Mouse (Mus musculus) embryo, embryonic 11.5 days (tissue): ENCODE measurements around the gene Mt3.

ENCODE experiments used
- DNase-seq: peaks from one replicate; pipeline ENCODE4 v3.0.0-alpha.2; 2012; ENCODE audit warnings: low read depth, low spot score

Gene Mt3

DNA sequence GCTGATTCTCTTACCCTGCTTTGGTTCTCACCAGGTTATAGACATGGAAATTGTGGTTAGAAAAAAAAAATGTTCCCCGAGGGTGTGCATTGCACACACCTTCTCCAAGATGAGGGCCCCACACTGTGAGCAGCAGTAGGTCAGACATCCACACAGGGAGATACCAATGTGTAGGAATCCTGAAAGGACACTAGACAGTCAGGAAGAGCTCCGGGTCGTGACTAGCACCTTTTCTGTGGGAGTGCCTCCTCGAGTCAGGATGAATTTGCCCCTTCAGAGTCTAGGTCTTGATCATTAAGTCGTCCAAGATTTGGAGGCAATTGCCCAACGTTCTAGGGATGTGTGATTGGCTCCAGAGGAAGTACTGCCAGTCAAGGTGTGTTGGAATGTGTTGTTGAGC lies 33.4 kb downstream of the Mt3 start:
- no peak for DNase-seq

GRCm38 (mm10) chr8:94186542-94186941 lies 34.1 kb downstream of the Mt3 start:
- no peak for DNase-seq

DNA sequence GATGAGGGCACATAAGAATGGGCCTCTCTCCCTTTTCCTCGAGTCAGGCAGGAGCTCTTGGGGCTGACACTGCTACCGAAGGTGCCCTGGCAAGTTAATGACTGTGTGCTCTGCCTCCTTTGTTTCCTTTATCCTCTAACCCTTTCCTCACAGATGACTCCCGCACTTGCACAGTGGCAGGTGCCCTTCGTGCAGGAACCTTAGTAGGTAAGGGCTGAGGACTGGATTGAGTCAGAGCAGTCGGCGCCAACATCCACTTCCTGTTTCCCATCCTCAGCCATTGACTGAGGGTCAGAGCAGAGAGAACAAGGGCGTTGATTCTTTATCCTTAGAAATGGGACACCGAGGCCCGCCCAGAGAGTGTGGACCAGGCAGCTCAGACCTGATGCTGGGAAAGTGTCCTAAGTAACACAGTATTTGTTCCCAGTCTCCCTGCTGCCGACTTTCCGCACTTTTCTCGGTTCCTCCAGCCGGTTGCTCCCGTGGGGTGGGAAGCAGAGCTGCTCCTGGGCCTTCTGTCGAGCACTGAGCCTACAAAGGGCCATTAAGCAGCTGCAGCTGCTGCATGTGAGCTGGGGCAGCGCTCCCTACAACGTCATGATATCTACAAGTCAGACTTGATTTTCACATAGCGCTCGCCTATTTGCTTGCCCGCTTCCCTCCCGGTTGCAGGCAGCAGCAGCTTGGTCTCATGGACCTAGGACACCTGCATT lies 35.0 kb downstream of the Mt3 start:
- no peak for DNase-seq

DNA sequence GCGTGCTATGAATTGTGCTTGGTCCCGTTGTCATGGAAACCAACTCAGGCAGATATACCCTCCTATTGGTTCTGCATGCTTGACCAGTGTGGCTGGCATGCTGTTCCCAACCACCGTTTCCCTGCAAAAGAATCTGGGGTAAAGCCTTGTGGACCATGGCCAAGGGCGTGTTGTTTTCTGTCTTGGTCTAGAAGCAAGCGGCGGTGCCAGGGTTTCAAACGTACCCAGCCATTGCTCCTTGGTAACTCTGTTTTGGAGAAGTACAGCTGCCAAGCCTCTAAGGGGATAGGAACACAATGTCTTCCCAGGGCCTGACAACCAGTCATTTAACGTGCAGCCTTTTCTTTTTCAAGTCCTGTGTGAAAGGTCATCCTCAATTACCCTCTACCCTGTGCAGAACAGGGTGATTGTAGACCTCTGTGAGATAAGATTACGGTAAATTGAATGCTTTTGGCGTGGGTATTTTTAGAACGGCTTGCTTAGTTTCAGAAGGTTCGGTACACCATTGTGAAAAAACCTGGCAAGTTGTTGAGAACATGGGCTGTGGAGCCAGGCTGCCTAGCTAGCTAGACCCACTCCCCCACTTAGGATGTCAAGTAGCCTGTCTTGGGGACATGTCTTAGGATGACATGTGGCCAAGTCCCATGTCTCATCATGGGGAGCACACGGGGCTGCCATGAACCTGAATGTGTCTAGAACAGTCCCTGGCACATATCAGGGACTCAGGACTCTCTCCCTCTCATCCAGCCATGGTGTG lies 37.0 kb downstream of the Mt3 start:
- no peak for DNase-seq

- DNase-seq = no peak
These were observed 38.8 kb downstream of the Mt3 start for GRCm38 (mm10) chr8:94191101-94191691.

DNA sequence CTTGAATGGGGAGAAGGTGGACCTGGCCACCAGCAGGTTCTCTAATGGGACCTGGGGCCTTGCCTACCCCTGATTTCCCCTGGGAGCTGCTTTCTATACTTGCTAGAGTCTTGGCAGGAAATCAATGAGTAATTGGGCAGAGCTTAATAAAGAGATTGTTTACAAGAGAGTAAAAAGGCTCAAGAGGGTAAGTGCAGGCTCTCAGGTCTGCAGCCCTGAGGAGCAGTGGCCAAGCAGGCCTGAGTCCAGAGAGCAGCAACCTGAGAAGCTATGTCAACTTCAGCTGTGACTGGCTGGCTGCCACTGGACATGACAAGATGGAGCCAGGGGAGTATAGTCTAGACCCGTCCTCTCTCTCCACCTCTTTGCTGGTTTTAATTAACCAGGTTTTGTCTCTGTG lies 40.5 kb downstream of the Mt3 start:
- DNase-seq = no peak

DNA sequence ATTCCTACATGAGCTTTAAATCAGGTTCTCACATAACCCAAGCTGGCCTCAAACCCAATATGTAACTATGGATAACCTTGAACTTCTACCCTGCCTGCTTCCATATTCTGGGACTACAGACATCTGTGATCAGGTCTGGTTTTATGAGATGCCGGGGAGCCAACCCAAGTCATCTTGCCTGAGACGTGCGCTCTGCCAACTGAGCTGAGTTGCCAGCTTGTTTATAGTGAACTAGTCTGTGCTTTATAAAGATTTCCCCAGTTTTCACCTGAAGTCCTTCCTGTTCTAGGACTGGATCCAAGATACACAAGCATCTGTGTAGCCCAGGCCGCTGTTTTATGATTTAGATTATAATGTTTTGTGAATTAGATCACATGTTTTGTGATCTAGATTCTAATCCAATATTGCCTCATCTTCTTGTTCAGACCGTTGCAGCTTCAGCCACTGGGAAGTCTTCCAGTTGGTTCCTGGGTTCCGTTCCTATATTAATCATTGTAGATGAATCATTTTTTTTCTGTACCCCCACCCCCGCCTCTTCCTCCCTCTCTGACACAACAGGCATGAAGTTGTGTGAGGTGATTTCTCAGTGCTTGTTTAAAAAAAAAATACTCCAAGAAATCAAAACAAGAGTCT lies 42.3 kb downstream of the Mt3 start:
- no peak for DNase-seq

DNA sequence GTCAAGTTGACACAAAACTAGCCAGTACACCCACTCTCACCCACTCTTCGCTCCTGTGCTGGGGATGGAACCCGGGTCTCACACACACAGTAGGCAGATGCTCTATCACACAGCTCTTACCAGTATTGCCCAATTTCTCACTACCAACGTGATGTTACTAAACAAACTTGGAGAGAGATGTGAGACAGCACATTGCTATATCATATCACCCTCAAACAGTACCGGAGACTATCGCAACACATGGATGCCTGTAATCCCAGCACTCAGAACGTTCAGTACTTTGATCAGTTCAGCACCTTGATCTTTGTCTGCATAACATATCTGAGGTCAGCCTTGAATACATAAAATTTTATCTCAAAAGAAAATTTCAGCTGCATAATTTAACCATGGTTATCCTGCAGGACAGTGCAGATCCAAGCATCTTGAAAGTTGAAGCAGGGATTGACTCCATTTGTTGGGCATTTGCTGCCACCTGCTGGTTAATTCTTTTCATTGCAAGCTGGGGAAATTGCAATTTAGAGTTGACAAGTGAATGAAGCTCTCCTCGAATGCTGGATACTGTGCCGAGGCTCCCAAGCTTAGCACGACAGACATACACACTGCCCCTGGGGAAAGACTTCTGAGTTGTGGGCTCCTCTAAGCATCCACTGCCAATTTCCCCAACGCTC lies 46.9 kb downstream of the Mt3 start:
- DNase-seq = no peak
